Mouse (Mus musculus): ENCODE results near the gene Nr1h3.

- TF ChIP-seq CTCF (IDR thresholded peaks at IDR 0.05; ENCODE audit: extremely low read depth, insufficient read depth, insufficient read length, insufficient replicate concordance) (no peak), POLR2A (IDR thresholded peaks at IDR 0.05; ENCODE audit: low read depth, low read length) (no peak)
Observed at GRCm38 (mm10) chr2:91198888-91199287, 3.7 kb downstream of the Nr1h3 start.
